Mouse (Mus musculus): ENCODE measurements at regions not wholly inside any gene's neighbourhood (a gene's known extent, or its start where the extent isn't known, plus 50 kb on each side); places are given as distances from the start of the nearest gene placed in this dataset.

DNA sequence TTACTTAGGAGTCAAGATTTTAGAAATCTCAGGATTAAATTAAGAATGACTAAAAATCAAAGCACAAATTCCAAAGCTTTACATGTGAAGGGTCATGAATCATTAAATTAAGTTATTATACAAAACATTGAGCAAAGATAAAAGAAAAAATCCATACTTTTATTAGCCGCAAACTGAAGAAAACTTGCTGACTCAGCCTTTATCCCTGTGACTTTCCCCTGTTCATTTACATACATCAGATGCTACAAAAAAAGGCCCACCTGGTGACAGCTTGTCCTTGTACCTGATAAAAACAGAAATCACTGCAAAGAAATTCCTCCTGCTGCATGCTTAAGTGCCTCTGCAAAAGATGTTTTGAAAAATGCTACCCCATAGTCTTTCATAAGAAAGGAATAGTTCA lies 2555.9 kb upstream of the Pcdh20 start:
- Histone ChIP-seq H3K4me3 (replicated peaks; ENCODE audit: low read depth, low read length) (no peak overlapping the region), H3K27ac (replicated peaks; ENCODE audit: low read depth, low read length) (no peak overlapping the region), H3K27me3 (ENCODE audit: control insufficient read depth, insufficient read depth, low read length) (no peaks in the 10 kb centered on the region), H3K9ac (replicated peaks; ENCODE audit: low read length) (no peak overlapping the region), H3K9me3 (ENCODE audit: control insufficient read depth, low read length) (no peaks in the 10 kb centered on the region), H3K4me1 (ENCODE audit: control insufficient read depth, insufficient read depth, low read length) (no peaks in the 10 kb centered on the region), H3K36me3 (ENCODE audit: control insufficient read depth, insufficient read depth, low read length) (no peaks in the 10 kb centered on the region), H3K4me2 (ENCODE audit: low read length) (no peak overlapping the region)
- DNase-seq (no peak), ATAC-seq (ENCODE audit: low FRiP score, low TSS enrichment) (no peak)
- WGBS: 82% methylated on average over 1 of the region's 1 CpGs

DNA sequence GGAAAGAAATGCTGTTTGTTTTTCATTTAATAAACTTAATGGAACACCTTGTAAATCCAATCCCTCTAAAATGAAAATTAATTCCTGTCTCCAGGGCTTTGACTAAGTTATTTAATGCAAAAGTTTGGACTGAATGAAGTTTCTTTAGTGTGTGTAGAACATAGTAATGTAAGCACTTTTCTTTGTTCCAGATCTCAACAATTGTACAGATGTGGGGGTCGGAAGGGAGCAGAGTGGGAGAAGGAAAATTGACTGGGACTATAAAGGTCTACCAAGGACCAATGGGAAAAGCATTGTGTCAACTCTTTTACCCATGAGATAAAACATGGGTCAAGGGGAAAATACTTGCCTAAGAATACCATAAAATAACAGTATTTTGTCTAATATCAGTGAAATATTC lies 2548.9 kb upstream of the Pcdh20 start:
- Histone ChIP-seq H3K4me2 (ENCODE audit: low read length) (no peak overlapping the region), H3K4me1 (ENCODE audit: control insufficient read depth, insufficient read depth, low read length) (no peaks in the 10 kb centered on the region), H3K27me3 (ENCODE audit: control insufficient read depth, insufficient read depth, low read length) (no peaks in the 10 kb centered on the region), H3K9ac (replicated peaks; ENCODE audit: low read length) (no peak overlapping the region), H3K36me3 (ENCODE audit: control insufficient read depth, insufficient read depth, low read length) (no peaks in the 10 kb centered on the region), H3K9me3 (ENCODE audit: control insufficient read depth, low read length) (no peaks in the 10 kb centered on the region), H3K27ac (replicated peaks; ENCODE audit: low read depth, low read length) (no peak overlapping the region), H3K4me3 (replicated peaks; ENCODE audit: low read depth, low read length) (no peak overlapping the region)
- DNase-seq (no peak), ATAC-seq (ENCODE audit: low FRiP score, low TSS enrichment) (no peak)
- WGBS: 83% methylated on average over 1 of the region's 1 CpGs

DNA sequence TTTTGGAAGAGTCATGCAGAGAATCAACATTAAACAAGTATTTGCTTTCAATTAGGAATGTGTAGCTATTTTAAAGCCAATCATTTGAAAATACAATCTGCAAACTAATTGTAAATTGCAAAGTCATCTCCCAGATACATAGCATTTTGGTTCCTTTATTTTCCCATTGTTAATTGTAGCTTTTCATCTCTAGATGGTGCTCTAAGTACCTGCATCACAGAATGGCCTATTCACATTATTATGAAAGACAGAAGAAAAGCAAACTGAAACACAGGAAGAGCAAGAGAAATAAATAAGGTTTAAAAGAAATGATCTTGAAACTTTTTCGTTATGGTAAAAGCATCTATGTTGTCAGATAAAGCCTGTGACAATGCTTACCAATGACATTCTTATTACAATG lies 2543.5 kb upstream of the Pcdh20 start:
- DNase-seq: peak; percentile 61
- Histone ChIP-seq H3K27ac (replicated peaks; ENCODE audit: low read depth, low read length) (no peak overlapping the region), H3K27me3 (ENCODE audit: control insufficient read depth, insufficient read depth, low read length) (no peaks in the 10 kb centered on the region), H3K9me3 (ENCODE audit: control insufficient read depth, low read length) (no peaks in the 10 kb centered on the region), H3K9ac (replicated peaks; ENCODE audit: low read length) (no peak overlapping the region), H3K4me3 (replicated peaks; ENCODE audit: low read depth, low read length) (no peak overlapping the region), H3K4me1 (ENCODE audit: control insufficient read depth, insufficient read depth, low read length) (no peaks in the 10 kb centered on the region), H3K36me3 (ENCODE audit: control insufficient read depth, insufficient read depth, low read length) (no peaks in the 10 kb centered on the region), H3K4me2 (ENCODE audit: low read length) (no peak overlapping the region)
- WGBS: 77% methylated on average over 1 of the region's 1 CpGs
- ATAC-seq (ENCODE audit: low FRiP score, low TSS enrichment): no peak
